Mouse (Mus musculus) G1E (cell line): Measurements from ENCODE around the gene Agap1.

Experiments
- CTCF ChIP-seq: IDR thresholded peaks from 2 replicates; pipeline ENCODE4 v1.5.1; 2012; ENCODE audit warnings: low read depth, low read length, inconsistent platforms, mixed read lengths
- GATA1 ChIP-seq: IDR thresholded peaks from 2 replicates; pipeline ENCODE4 v1.6.1; 2012; ENCODE audit warnings: borderline replicate concordance, low read length, inconsistent platforms, mixed read lengths
- GATA2 ChIP-seq: IDR thresholded peaks from 2 replicates; pipeline ENCODE4 v1.6.1; 2012; ENCODE audit warnings: low read depth, low read length, inconsistent platforms, borderline replicate concordance
- TAL1 ChIP-seq: conservative IDR thresholded peaks from 2 replicates; pipeline ENCODE4 v1.6.1; 2012; ENCODE audit warnings: low read depth, low read length, inconsistent platforms, mixed read lengths

DNA sequence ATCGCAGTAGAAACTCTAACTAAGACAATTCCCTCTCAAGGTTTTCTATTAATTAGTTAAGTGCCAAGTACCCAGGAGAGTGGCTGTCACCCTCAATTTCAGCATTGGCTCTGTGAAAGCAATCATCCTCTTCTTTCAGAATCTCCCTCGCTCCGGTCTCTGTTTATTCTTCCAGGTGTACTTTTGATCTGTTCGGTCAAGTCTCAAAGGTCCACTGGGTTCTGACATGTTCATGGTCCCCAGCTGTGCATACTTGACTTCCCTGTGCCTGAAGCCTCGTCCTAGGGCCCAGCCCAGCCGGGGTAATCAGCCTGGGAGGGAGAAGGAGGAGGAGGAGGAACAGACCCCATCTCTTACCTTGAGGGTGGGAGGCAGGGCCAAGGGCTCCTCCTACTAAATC lies 464.6 kb downstream of the Agap1 start:
- TF ChIP-seq CTCF (no peak), GATA2 (no peak), TAL1 (no peak), GATA1 (no peak)
